Mouse (Mus musculus): ENCODE measurements around the gene Xndc1. TPM values are rescaled to one million over a fixed set of nuclear protein-coding genes. Genes with fewer than 3 reads are reported as not detected.

Xndc1 gene
- polyA plus RNA-seq, 1 experiment from 2014 or later: 20.4 TPM

- no peak for DNase-seq (ENCODE audit: low spot score)
- under 1% methylated on average over 9 of the region's 9 CpGs for WGBS
Measured at GRCm38 (mm10) chr7:102064655-102065045, 661 bp upstream of the Xndc1 start.

GRCm38 (mm10) chr7:102066363-102066762, 1.1 kb downstream of the Xndc1 start:
- Histone ChIP-seq H3K27ac (ENCODE audit: low read depth, low read length) (no peak overlapping the region), H3K4me1 (ENCODE audit: control insufficient read depth, insufficient read depth, low read length) (peaks cover 6% of the 10 kb centered on the region), H3K27me3 (ENCODE audit: control insufficient read depth, insufficient read depth, low read length) (no peaks in the 10 kb centered on the region), H3K36me3 (ENCODE audit: control insufficient read depth, insufficient read depth, low read length) (no peaks in the 10 kb centered on the region), H3K4me3 (ENCODE audit: low read depth, low read length) (peak overlapping the region; percentile 74), H3K4me2 (ENCODE audit: low read depth) (peak overlapping the region; percentile 65), H3K9me3 (ENCODE audit: control insufficient read depth, low read length) (no peaks in the 10 kb centered on the region), H3K9ac (ENCODE audit: low read length) (peak overlapping the region; percentile 69)
- WGBS: 83% methylated on average over 6 of the region's 6 CpGs
- ATAC-seq (ENCODE audit: insufficient read depth, low FRiP score, low TSS enrichment) (no peak), DNase-seq (ENCODE audit: low spot score) (no peak)

More at GRCm38 (mm10) chr7:102064655-102065045, 661 bp upstream of the Xndc1 start:
- H3K4me1 ChIP-seq (ENCODE audit: control insufficient read depth, insufficient read depth, low read length): peaks cover 6% of the 10 kb centered on the region
- no peak overlapping the region for H3K27ac ChIP-seq (ENCODE audit: low read depth, low read length)
- ATAC-seq (ENCODE audit: insufficient read depth, low FRiP score, low TSS enrichment): peak; percentile 43
- peak overlapping the region; percentile 65 for H3K4me2 ChIP-seq (ENCODE audit: low read depth)
- peak overlapping the region; percentile 74 for H3K4me3 ChIP-seq (ENCODE audit: low read depth, low read length)
- no peaks in the 10 kb centered on the region for H3K9me3 ChIP-seq (ENCODE audit: control insufficient read depth, low read length)
- no peaks in the 10 kb centered on the region for H3K27me3 ChIP-seq (ENCODE audit: control insufficient read depth, insufficient read depth, low read length)
- H3K36me3 ChIP-seq (ENCODE audit: control insufficient read depth, insufficient read depth, low read length): no peaks in the 10 kb centered on the region
- H3K9ac ChIP-seq (ENCODE audit: low read length): peak overlapping the region; percentile 69

GRCm38 (mm10) chr7:102076714-102077296, 11.5 kb downstream of the Xndc1 start:
- H3K4me2 ChIP-seq (ENCODE audit: low read depth): no peak overlapping the region
- no peaks in the 10 kb centered on the region for H3K9me3 ChIP-seq (ENCODE audit: control insufficient read depth, low read length)
- no peaks in the 10 kb centered on the region for H3K27me3 ChIP-seq (ENCODE audit: control insufficient read depth, insufficient read depth, low read length)
- H3K36me3 ChIP-seq (ENCODE audit: control insufficient read depth, insufficient read depth, low read length): peaks cover 15% of the 10 kb centered on the region
- ATAC-seq (ENCODE audit: insufficient read depth, low FRiP score, low TSS enrichment): no peak
- WGBS: 89% methylated on average over 7 of the region's 7 CpGs
- DNase-seq (ENCODE audit: low spot score): no peak
- H3K4me1 ChIP-seq (ENCODE audit: control insufficient read depth, insufficient read depth, low read length): no peaks in the 10 kb centered on the region
- no peak overlapping the region for H3K27ac ChIP-seq (ENCODE audit: low read depth, low read length)
- H3K4me3 ChIP-seq (ENCODE audit: low read depth, low read length): no peak overlapping the region
- H3K9ac ChIP-seq (ENCODE audit: low read length): no peak overlapping the region

- WGBS: 86% methylated on average over 7 of the region's 7 CpGs
Measured at GRCm38 (mm10) chr7:102078517-102078916, 13.2 kb downstream of the Xndc1 start.

GRCm38 (mm10) chr7:102080311-102080710, 15.0 kb downstream of the Xndc1 start:
- Histone ChIP-seq H3K27me3 (ENCODE audit: control insufficient read depth, insufficient read depth, low read length) (no peaks in the 10 kb centered on the region), H3K4me3 (ENCODE audit: low read depth, low read length) (no peak overlapping the region), H3K4me2 (ENCODE audit: low read depth) (no peak overlapping the region), H3K9me3 (ENCODE audit: control insufficient read depth, low read length) (no peaks in the 10 kb centered on the region), H3K4me1 (ENCODE audit: control insufficient read depth, insufficient read depth, low read length) (no peaks in the 10 kb centered on the region), H3K9ac (ENCODE audit: low read length) (no peak overlapping the region), H3K27ac (ENCODE audit: low read depth, low read length) (no peak overlapping the region), H3K36me3 (ENCODE audit: control insufficient read depth, insufficient read depth, low read length) (peaks cover 11% of the 10 kb centered on the region)
- no peak for DNase-seq (ENCODE audit: low spot score)
- no peak for ATAC-seq (ENCODE audit: insufficient read depth, low FRiP score, low TSS enrichment)
- WGBS: 90% methylated on average over 8 of the region's 8 CpGs

More at GRCm38 (mm10) chr7:102078517-102078916, 13.2 kb downstream of the Xndc1 start:
- no peaks in the 10 kb centered on the region for H3K9me3 ChIP-seq (ENCODE audit: control insufficient read depth, low read length)
- H3K36me3 ChIP-seq (ENCODE audit: control insufficient read depth, insufficient read depth, low read length): peaks cover 13% of the 10 kb centered on the region
- H3K27ac ChIP-seq (ENCODE audit: low read depth, low read length): no peak overlapping the region
- H3K4me3 ChIP-seq (ENCODE audit: low read depth, low read length): no peak overlapping the region
- H3K4me2 ChIP-seq (ENCODE audit: low read depth): no peak overlapping the region
- no peak for ATAC-seq (ENCODE audit: insufficient read depth, low FRiP score, low TSS enrichment)
- H3K4me1 ChIP-seq (ENCODE audit: control insufficient read depth, insufficient read depth, low read length): no peaks in the 10 kb centered on the region
- no peaks in the 10 kb centered on the region for H3K27me3 ChIP-seq (ENCODE audit: control insufficient read depth, insufficient read depth, low read length)
- no peak overlapping the region for H3K9ac ChIP-seq (ENCODE audit: low read length)
- DNase-seq (ENCODE audit: low spot score): no peak

GRCm38 (mm10) chr7:102081784-102082183, 16.5 kb downstream of the Xndc1 start:
- Histone ChIP-seq H3K4me2 (ENCODE audit: low read depth) (no peak overlapping the region), H3K36me3 (ENCODE audit: control insufficient read depth, insufficient read depth, low read length) (peaks cover 7% of the 10 kb centered on the region; the same call in 1 of the 2 replicates), H3K27me3 (ENCODE audit: control insufficient read depth, insufficient read depth, low read length) (no peaks in the 10 kb centered on the region), H3K4me1 (ENCODE audit: control insufficient read depth, insufficient read depth, low read length) (no peaks in the 10 kb centered on the region), H3K27ac (ENCODE audit: low read depth, low read length) (no peak overlapping the region), H3K9ac (ENCODE audit: low read length) (no peak overlapping the region), H3K4me3 (ENCODE audit: low read depth, low read length) (no peak overlapping the region), H3K9me3 (ENCODE audit: control insufficient read depth, low read length) (no peaks in the 10 kb centered on the region)
- 100% methylated on average over 5 of the region's 5 CpGs for WGBS
- ATAC-seq (ENCODE audit: insufficient read depth, low FRiP score, low TSS enrichment) (no peak), DNase-seq (ENCODE audit: low spot score) (no peak)

- Histone ChIP-seq H3K36me3 (ENCODE audit: control insufficient read depth, insufficient read depth, low read length) (peaks cover 7% of the 10 kb centered on the region; the same call in 1 of the 2 replicates), H3K27me3 (ENCODE audit: control insufficient read depth, insufficient read depth, low read length) (no peaks in the 10 kb centered on the region), H3K4me2 (ENCODE audit: low read depth) (no peak within 1 kb of the TSS), H3K4me1 (ENCODE audit: control insufficient read depth, insufficient read depth, low read length) (no peaks in the 10 kb centered on the region), H3K4me3 (ENCODE audit: low read depth, low read length) (no peak within 1 kb of the TSS), H3K9ac (ENCODE audit: low read length) (no peak within 1 kb of the TSS), H3K27ac (ENCODE audit: low read depth, low read length) (no peak within 1 kb of the TSS), H3K9me3 (ENCODE audit: control insufficient read depth, low read length) (no peaks in the 10 kb centered on the region)
- 82% methylated on average over 5 of the region's 5 CpGs for WGBS
- DNase-seq (ENCODE audit: low spot score) (no peak), ATAC-seq (ENCODE audit: insufficient read depth, low FRiP score, low TSS enrichment) (no peak)
Measured at GRCm38 (mm10) chr7:102082816-102083215, 17.5 kb downstream of the Xndc1 start, which contains the start of gene Trpc2. Trpc2 (plus strand) TSS chr7:102083116.

- H3K9ac ChIP-seq (ENCODE audit: low read length): no peak overlapping the region
- WGBS: 90% methylated on average over 26 of the region's 26 CpGs
- peaks cover 7% of the 10 kb centered on the region; the same call in 1 of the 2 replicates for H3K36me3 ChIP-seq (ENCODE audit: control insufficient read depth, insufficient read depth, low read length)
- no peak for ATAC-seq (ENCODE audit: insufficient read depth, low FRiP score, low TSS enrichment)
- no peak overlapping the region for H3K27ac ChIP-seq (ENCODE audit: low read depth, low read length)
- no peaks in the 10 kb centered on the region for H3K27me3 ChIP-seq (ENCODE audit: control insufficient read depth, insufficient read depth, low read length)
- no peaks in the 10 kb centered on the region for H3K9me3 ChIP-seq (ENCODE audit: control insufficient read depth, low read length)
- DNase-seq (ENCODE audit: low spot score): no peak
- H3K4me1 ChIP-seq (ENCODE audit: control insufficient read depth, insufficient read depth, low read length): no peaks in the 10 kb centered on the region
- no peak overlapping the region for H3K4me2 ChIP-seq (ENCODE audit: low read depth)
- H3K4me3 ChIP-seq (ENCODE audit: low read depth, low read length): no peak overlapping the region
Measured at GRCm38 (mm10) chr7:102084041-102084696, 18.9 kb downstream of the Xndc1 start.

GRCm38 (mm10) chr7:102087336-102087735, 22.0 kb downstream of the Xndc1 start:
- WGBS: 87% methylated on average over 4 of the region's 4 CpGs
- H3K27ac ChIP-seq (ENCODE audit: low read depth, low read length): no peak overlapping the region
- no peaks in the 10 kb centered on the region for H3K9me3 ChIP-seq (ENCODE audit: control insufficient read depth, low read length)
- H3K4me2 ChIP-seq (ENCODE audit: low read depth): no peak overlapping the region
- H3K4me1 ChIP-seq (ENCODE audit: control insufficient read depth, insufficient read depth, low read length): no peaks in the 10 kb centered on the region
- no peaks in the 10 kb centered on the region for H3K27me3 ChIP-seq (ENCODE audit: control insufficient read depth, insufficient read depth, low read length)
- no peak for ATAC-seq (ENCODE audit: insufficient read depth, low FRiP score, low TSS enrichment)
- DNase-seq (ENCODE audit: low spot score): no peak
- H3K9ac ChIP-seq (ENCODE audit: low read length): no peak overlapping the region
- 0 out of 2 replicates have a peak, but pooled peaks cover 2% of the 10 kb centered on the region for H3K36me3 ChIP-seq (ENCODE audit: control insufficient read depth, insufficient read depth, low read length)
- no peak overlapping the region for H3K4me3 ChIP-seq (ENCODE audit: low read depth, low read length)

Data from neural tube, embryonic 11.5 days (tissue).